ENCODE assay signal across 20 mouse cellular contexts in genomic region chr11:12285319-12286021, GRCm38 (mm10).
"Had no signal": no experiment of that assay in that cellular context is flagged by ENCODE, and none has a peak within 500 bp of the region (broad histone marks: within the 10 kb centered on the region; RNA-seq: fewer than 3 reads in every experiment).

No protein-coding gene starts in this region.

- ATAC-seq: liver, postnatal 0 days; midbrain, embryonic 13.5 days; midbrain, embryonic 15.5 days had no signal

- DNase-seq: liver; liver, embryonic 13.5 days; liver, postnatal 0 days; lung, postnatal 10 days; right cerebral cortex, postnatal 14 days; thymus, adult 2 months; thymus, postnatal 14 days; thymus, postnatal 36 days had no signal

- H3K4me1 ChIP-seq: liver, embryonic 13.5 days; liver, embryonic 15.5 days; megakaryocyte, embryonic 14.5 days; midbrain, embryonic 13.5 days; midbrain, embryonic 15.5 days; neural tube, embryonic 13.5 days; neural tube, embryonic 15.5 days; stomach, embryonic 15.5 days had no signal

- H3K36me3 ChIP-seq: liver, embryonic 13.5 days; liver, embryonic 15.5 days; midbrain, embryonic 13.5 days; midbrain, embryonic 15.5 days; neural tube, embryonic 13.5 days; neural tube, embryonic 15.5 days; stomach, embryonic 15.5 days had no signal

- H3K9ac ChIP-seq: liver, embryonic 13.5 days; liver, embryonic 15.5 days; liver, postnatal 0 days; midbrain, embryonic 13.5 days; midbrain, embryonic 15.5 days; neural tube, embryonic 13.5 days; neural tube, embryonic 15.5 days; stomach, embryonic 15.5 days had no signal

- H3K27ac ChIP-seq: liver, embryonic 13.5 days; liver, embryonic 15.5 days; macrophage; midbrain, embryonic 13.5 days; midbrain, embryonic 15.5 days; neural tube, embryonic 13.5 days; neural tube, embryonic 15.5 days; stomach, embryonic 15.5 days; stomach, postnatal 0 days had no signal

- H3K4me3 ChIP-seq: liver, embryonic 13.5 days; liver, embryonic 15.5 days; megakaryocyte, embryonic 14.5 days; midbrain, embryonic 13.5 days; midbrain, embryonic 15.5 days; myocyte; neural tube, embryonic 13.5 days; neural tube, embryonic 15.5 days; stomach, embryonic 15.5 days had no signal

- H3K9me3 ChIP-seq: liver, embryonic 13.5 days; liver, embryonic 15.5 days; megakaryocyte, embryonic 14.5 days; midbrain, embryonic 13.5 days; midbrain, embryonic 15.5 days; neural tube, embryonic 13.5 days; neural tube, embryonic 15.5 days; stomach, embryonic 15.5 days had no signal

- H3K27me3 ChIP-seq: liver, embryonic 15.5 days; midbrain, embryonic 15.5 days; neural tube, embryonic 13.5 days; neural tube, embryonic 15.5 days; stomach, embryonic 15.5 days had no signal

- H3K4me2 ChIP-seq: liver, embryonic 11.5 days; liver, embryonic 13.5 days; liver, embryonic 15.5 days; midbrain, embryonic 11.5 days; midbrain, embryonic 13.5 days; midbrain, embryonic 15.5 days; neural tube, embryonic 13.5 days; neural tube, embryonic 15.5 days; stomach, embryonic 15.5 days had no signal
